Mouse (Mus musculus) ES-Bruce4 (cell line): ENCODE data around the gene Depdc1b. TPM values are rescaled to one million over a fixed set of nuclear protein-coding genes. Genes with fewer than 3 reads are reported as not detected.

Source experiments
- H3K27ac ChIP-seq: 2 replicates; pipeline ENCODE4 v1.5.1; 2012; ENCODE audit warnings: low read length, inconsistent platforms; ENCODE audit not compliant: insufficient read depth
- H3K27me3 ChIP-seq: 2 replicates; pipeline ENCODE4 v1.6.1; 2012; ENCODE audit warnings: mild to moderate bottlenecking, low read length, inconsistent platforms; ENCODE audit not compliant: control insufficient read depth, poor library complexity, insufficient read depth, severe bottlenecking
- H3K36me3 ChIP-seq: 2 replicates; pipeline ENCODE4 v1.6.1; 2012; ENCODE audit warnings: inconsistent platforms, mild to moderate bottlenecking, low read length, moderate library complexity; ENCODE audit not compliant: control insufficient read depth, poor library complexity, insufficient read depth, severe bottlenecking
- H3K4me1 ChIP-seq: one replicate; pipeline ENCODE4 v1.8.1; 2011; ENCODE audit warnings: low read length; ENCODE audit not compliant: control insufficient read depth, insufficient read depth
- H3K4me3 ChIP-seq: 2 replicates; pipeline ENCODE4 v1.5.1; 2011; ENCODE audit warnings: low read depth, mild to moderate bottlenecking, low read length
- H3K9ac ChIP-seq: 2 replicates; pipeline ENCODE4 v1.6.1; 2012; ENCODE audit warnings: low read depth, mild to moderate bottlenecking, inconsistent platforms; ENCODE audit not compliant: poor library complexity, severe bottlenecking
- H3K9me3 ChIP-seq: replicated peaks from 2 replicates; pipeline ENCODE4 v1.6.1; 2012; ENCODE audit warnings: mild to moderate bottlenecking, low read length, inconsistent platforms; ENCODE audit not compliant: control insufficient read depth, poor library complexity, insufficient read depth, severe bottlenecking
- CTCF ChIP-seq: IDR thresholded peaks from one replicate; pipeline ENCODE4 v1.8.1; 2011; ENCODE audit warnings: low read depth, low read length
- EP300 ChIP-seq: IDR thresholded peaks from 2 replicates; pipeline ENCODE4 v1.6.1; 2011; ENCODE audit warnings: low read depth, low read length; ENCODE audit not compliant: insufficient read depth
- POLR2A ChIP-seq: IDR thresholded peaks from one replicate; pipeline ENCODE4 v1.8.1; 2011; ENCODE audit warnings: low read length; ENCODE audit not compliant: insufficient read depth
- polyA plus RNA-seq: library from polyadenylated mRNA; stranded (reverse); fragments of >200 nt; gene quantifications from 2 replicates; pipeline ENCODE4 v1.2.4, GENCODE M21; 2011; ENCODE audit warnings: low read depth; ENCODE audit not compliant: missing spikeins, insufficient read depth, insufficient read length

The Depdc1b gene
- polyA plus RNA-seq, 1 experiment: 15.2 TPM

- no peaks in the 10 kb centered on the region for H3K36me3 ChIP-seq
- H3K9me3 ChIP-seq: no peaks in the 10 kb centered on the region
- no peak overlapping the region for H3K4me3 ChIP-seq
- TF ChIP-seq CTCF (no peak), EP300 (no peak), POLR2A (no peak)
- no peaks in the 10 kb centered on the region for H3K4me1 ChIP-seq
- no peak overlapping the region for H3K27ac ChIP-seq
- no peaks in the 10 kb centered on the region for H3K27me3 ChIP-seq
- no peak overlapping the region for H3K9ac ChIP-seq
These were observed 42.7 kb upstream of the Depdc1b start for GRCm38 (mm10) chr13:108273456-108273855.

DNA sequence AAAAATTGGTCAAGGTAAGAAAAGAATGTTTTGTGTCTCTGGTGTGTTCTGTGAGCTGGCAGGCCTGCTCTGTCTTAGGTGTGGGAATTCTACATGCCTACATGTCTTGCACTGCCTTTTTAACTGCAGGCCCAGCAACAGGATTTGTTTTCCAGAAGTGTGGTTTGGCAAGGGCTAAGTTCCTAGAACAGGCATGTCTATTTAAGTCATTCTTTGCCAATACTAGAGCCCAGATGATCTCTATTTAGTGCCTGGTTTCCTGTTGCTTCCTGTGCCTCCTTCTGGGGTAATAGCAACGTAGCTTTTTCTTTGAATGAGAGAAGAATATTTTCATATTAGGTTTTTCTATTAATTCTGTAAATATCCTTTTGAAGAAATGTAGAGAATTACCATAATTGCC, 39.6 kb upstream of the Depdc1b start:
- no peaks in the 10 kb centered on the region for H3K27me3 ChIP-seq
- no peak overlapping the region for H3K9ac ChIP-seq
- H3K4me1 ChIP-seq: no peaks in the 10 kb centered on the region
- no peaks in the 10 kb centered on the region for H3K36me3 ChIP-seq
- H3K27ac ChIP-seq: no peak overlapping the region
- TF ChIP-seq POLR2A (no peak), EP300 (no peak), CTCF (no peak)
- no peak overlapping the region for H3K4me3 ChIP-seq
- no peaks in the 10 kb centered on the region for H3K9me3 ChIP-seq

- H3K9me3 ChIP-seq: no peaks in the 10 kb centered on the region
- no peak for TF ChIP-seq POLR2A
- no peak for TF ChIP-seq CTCF
- no peak for TF ChIP-seq EP300
- no peak overlapping the region for H3K4me3 ChIP-seq
- no peaks in the 10 kb centered on the region for H3K4me1 ChIP-seq
- H3K9ac ChIP-seq: no peak overlapping the region
- no peak overlapping the region for H3K27ac ChIP-seq
- no peaks in the 10 kb centered on the region for H3K36me3 ChIP-seq
- no peaks in the 10 kb centered on the region for H3K27me3 ChIP-seq
These were observed 38.8 kb upstream of the Depdc1b start for GRCm38 (mm10) chr13:108277320-108277719.

DNA sequence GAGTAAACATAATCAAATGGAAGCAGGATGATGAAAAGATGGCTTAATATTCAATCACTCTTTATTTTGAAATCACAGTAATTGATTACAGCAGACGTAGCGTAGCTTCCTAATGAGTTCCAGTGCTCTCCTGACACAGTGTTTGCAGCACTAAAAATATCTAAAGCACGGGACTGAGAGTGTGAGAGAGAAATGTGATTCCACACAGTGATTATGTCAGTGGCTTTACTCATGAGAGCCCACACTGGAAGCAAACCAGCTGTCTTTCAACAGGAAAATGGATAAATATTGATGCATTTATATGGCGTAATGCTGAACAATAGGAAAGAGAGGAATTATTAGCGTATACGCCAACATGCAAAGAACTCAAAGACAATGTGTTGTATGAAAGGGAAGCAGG, 37.5 kb upstream of the Depdc1b start:
- Histone ChIP-seq H3K4me1 (no peaks in the 10 kb centered on the region), H3K36me3 (no peaks in the 10 kb centered on the region), H3K4me3 (no peak overlapping the region), H3K9ac (no peak overlapping the region), H3K27me3 (no peaks in the 10 kb centered on the region), H3K9me3 (no peaks in the 10 kb centered on the region), H3K27ac (no peak overlapping the region)
- TF ChIP-seq POLR2A (no peak), CTCF (no peak), EP300 (no peak)

DNA sequence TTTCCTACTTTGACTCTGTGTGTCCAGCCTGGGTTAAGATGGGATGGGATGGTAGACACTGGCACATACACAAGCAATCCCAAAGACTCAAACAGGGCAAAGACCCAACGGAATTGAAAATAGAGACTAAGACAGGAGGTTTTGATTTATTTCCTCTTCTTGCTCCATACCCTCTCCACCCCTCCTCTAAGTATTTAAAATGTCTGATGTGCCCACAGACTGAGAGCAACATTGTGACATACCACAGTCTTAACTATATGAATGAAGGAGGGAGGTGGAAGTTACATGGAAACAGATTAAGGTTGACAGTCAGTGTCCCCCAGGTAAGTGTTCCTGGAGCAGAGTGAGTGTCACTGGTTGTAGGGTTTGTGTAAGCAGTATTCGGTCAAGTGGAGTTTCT, 31.8 kb upstream of the Depdc1b start:
- H3K9ac ChIP-seq: no peak overlapping the region
- no peaks in the 10 kb centered on the region for H3K9me3 ChIP-seq
- no peak overlapping the region for H3K27ac ChIP-seq
- no peak overlapping the region for H3K4me3 ChIP-seq
- no peak for TF ChIP-seq CTCF
- no peak for TF ChIP-seq POLR2A
- TF ChIP-seq EP300: no peak
- no peaks in the 10 kb centered on the region for H3K4me1 ChIP-seq
- no peaks in the 10 kb centered on the region for H3K27me3 ChIP-seq
- no peaks in the 10 kb centered on the region for H3K36me3 ChIP-seq

DNA sequence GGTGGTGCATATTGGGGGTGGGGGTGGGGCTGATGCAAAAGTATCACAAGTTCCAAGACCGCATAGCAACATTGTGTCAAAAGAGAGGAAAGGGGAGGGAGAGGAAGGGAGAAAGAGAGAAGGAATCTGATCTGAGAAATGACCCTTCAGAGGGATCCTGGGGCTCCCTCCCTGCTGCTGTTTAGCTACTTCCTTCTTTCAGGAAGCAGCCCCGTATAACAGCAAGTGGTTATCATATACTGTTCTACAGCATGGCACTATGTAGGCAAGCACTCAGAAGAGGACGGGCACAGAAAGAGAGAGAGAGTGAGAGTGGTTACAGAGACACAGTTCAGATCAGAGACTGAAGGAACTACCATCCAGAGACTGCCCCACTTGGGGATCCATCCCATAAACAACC, 28.2 kb upstream of the Depdc1b start:
- Histone ChIP-seq H3K36me3 (no peaks in the 10 kb centered on the region), H3K27me3 (no peaks in the 10 kb centered on the region), H3K4me3 (no peak overlapping the region), H3K4me1 (peaks cover 3% of the 10 kb centered on the region), H3K27ac (no peak overlapping the region), H3K9ac (no peak overlapping the region), H3K9me3 (no peaks in the 10 kb centered on the region)
- TF ChIP-seq POLR2A: no peak
- TF ChIP-seq CTCF: no peak
- TF ChIP-seq EP300: no peak
